Mouse (Mus musculus) midbrain, postnatal 0 days (tissue): Measurements from ENCODE around the gene Smtnl2. TPM values are rescaled to one million over a fixed set of nuclear protein-coding genes. Genes with fewer than 3 reads are reported as not detected.

Experiments
- ATAC-seq: fragments of 200-750 bp; cut with Nextera tagmentation; 2 replicates; pipeline ENCODE4 v1.8.0; 2017; ENCODE audit warnings: moderate number of reproducible peaks, mild to moderate bottlenecking, moderate TSS enrichment, moderate library complexity; ENCODE audit not compliant: low FRiP score
- DNase-seq: peaks from one replicate; pipeline ENCODE4 v3.0.0-alpha.2; 2015; ENCODE audit warnings: low spot score
- H3K27ac ChIP-seq: fragments of 300-500 bp; sonication (generic); 2 replicates; pipeline ENCODE4 v1.5.1; 2014; ENCODE audit warnings: low read depth, mild to moderate bottlenecking, low read length, mixed read lengths
- H3K27me3 ChIP-seq: fragments of 300-500 bp; sonication (generic); 2 replicates; pipeline ENCODE4 v1.6.1; 2014; ENCODE audit warnings: low read length, control low read depth, mixed read lengths; ENCODE audit not compliant: insufficient read depth
- H3K36me3 ChIP-seq: fragments of 300-500 bp; sonication (generic); 2 replicates; pipeline ENCODE4 v1.6.1; 2014; ENCODE audit warnings: low read length, control low read depth, mixed read lengths; ENCODE audit not compliant: insufficient read depth
- H3K4me1 ChIP-seq: fragments of 300-500 bp; sonication (generic); 2 replicates; pipeline ENCODE4 v1.6.1; 2014; ENCODE audit warnings: mild to moderate bottlenecking, control low read depth, antibody characterized with exemption, low read length, mixed read lengths; ENCODE audit not compliant: insufficient read depth
- H3K4me2 ChIP-seq: fragments of 300-500 bp; sonication (generic); 2 replicates; pipeline ENCODE4 v1.6.1; 2014; ENCODE audit warnings: low read depth, mild to moderate bottlenecking, low read length, mixed read lengths; ENCODE audit not compliant: poor library complexity, severe bottlenecking
- H3K4me3 ChIP-seq: fragments of 300-500 bp; sonication (generic); 2 replicates; pipeline ENCODE4 v1.5.1; 2014; ENCODE audit warnings: low read depth, mild to moderate bottlenecking, low read length, moderate library complexity
- H3K9ac ChIP-seq: fragments of 300-500 bp; sonication (generic); replicated peaks from 2 replicates; pipeline ENCODE4 v1.6.1; 2014; ENCODE audit warnings: mild to moderate bottlenecking, low read length, moderate library complexity, mixed read lengths; ENCODE audit not compliant: poor library complexity, severe bottlenecking
- H3K9me3 ChIP-seq: fragments of 300-500 bp; sonication (generic); 2 replicates; pipeline ENCODE4 v1.6.1; 2016; ENCODE audit warnings: low read length, control low read depth
- CTCF ChIP-seq: IDR thresholded peaks from 2 replicates; pipeline ENCODE4 v1.5.1; 2016; ENCODE audit warnings: antibody characterized with exemption, mild to moderate bottlenecking
- WGBS: fragments of 180-500 bp; shearing (Covaris S2); extraction: QIAGEN DNeasy Blood & Tissue Kit; methylation state at CpG from one replicate; pipeline ENCODE4 v1.1.7; 2014; 5-methylcytosine and 5-hydroxymethylcytosine counted together
- polyA plus RNA-seq: library from polyadenylated mRNA; unstranded; fragments of >200 nt; fragmentation: Nextera tagmentation; extraction: Ambion mirVana; gene quantifications from 2 replicates; pipeline ENCODE4 v1.2.1, GENCODE M21; 2015
- total RNA-seq: library from RNA; depleted of rRNA; stranded (reverse); fragments of >200 nt; gene quantifications from 2 replicates; pipeline ENCODE4 v1.2.3, GENCODE M21; 2014

Smtnl2 gene
- total and polyA plus RNA-seq, 2 experiments from 2014 or later, result 13.3 to 18.6 TPM

DNA sequence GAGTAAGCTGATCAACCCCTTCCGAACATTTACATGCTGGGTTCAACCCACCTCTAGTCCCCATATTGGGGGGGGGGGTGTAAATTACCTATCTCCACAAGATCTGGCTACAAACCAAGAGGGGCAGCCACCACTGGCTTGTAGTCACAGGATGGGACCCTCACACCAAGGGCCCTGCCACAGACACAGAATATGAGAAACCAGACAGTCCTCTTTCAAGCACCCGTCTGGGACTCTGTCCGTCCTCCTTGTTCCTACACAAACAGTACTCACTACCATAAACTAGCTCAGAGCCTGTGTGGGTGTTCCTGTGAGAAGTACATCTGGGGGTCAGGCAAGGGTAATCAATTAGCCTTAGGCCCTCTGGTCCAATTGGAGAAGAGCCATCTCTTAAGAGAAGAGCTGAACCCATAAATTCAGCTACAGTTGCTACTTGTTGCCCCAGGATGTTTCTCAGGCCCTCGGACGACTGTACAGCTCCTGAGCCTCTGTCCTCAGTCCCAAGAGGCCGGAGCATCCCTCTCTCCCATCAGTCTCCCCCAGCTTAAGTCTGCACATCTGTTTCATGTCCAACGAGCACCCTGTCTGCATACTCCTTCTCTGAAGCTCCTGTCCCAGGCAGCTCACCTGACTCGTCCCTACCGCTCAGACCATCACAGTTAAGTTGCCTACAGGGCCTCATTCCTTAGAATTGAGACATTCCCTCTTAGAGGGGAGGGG, 2.9 kb downstream of the Smtnl2 start:
- Histone ChIP-seq H3K4me1 (peaks cover 3% of the 10 kb centered on the region; the same call in 1 of the 2 replicates), H3K36me3 (no peaks in the 10 kb centered on the region), H3K27me3 (no peaks in the 10 kb centered on the region; the same call in none of the 2 replicates), H3K9me3 (no peaks in the 10 kb centered on the region), H3K4me2 (no peak overlapping the region), H3K4me3 (no peak overlapping the region), H3K27ac (no peak overlapping the region), H3K9ac (no peak overlapping the region)
- ATAC-seq, result no peak
- DNase-seq, result no peak
- no peak for TF ChIP-seq CTCF
- 64% methylated on average over 9 of the region's 9 CpGs for WGBS

DNA sequence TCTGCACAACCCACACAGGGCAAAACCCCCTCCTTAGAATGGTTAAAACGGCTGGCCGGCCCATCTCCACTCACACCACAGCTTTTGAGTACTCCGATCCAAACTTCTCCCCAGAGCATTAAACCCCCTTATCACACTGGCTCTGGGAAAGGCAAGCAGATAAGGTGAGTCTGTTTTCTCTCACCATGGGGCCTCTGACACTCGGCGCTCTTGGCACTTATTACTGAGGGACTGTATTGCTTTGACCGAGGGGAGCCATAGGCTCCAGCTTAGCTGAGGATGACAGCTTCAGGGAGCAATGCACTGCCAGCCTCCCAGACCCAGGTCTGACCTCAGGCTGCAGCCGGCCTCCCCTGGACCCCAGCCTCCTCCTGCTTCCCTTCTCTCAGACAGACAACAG, 3.9 kb downstream of the Smtnl2 start:
- Histone ChIP-seq H3K9me3 (no peaks in the 10 kb centered on the region), H3K9ac (no peak overlapping the region), H3K4me3 (no peak overlapping the region), H3K27ac (no peak overlapping the region), H3K4me2 (no peak overlapping the region), H3K27me3 (no peaks in the 10 kb centered on the region; the same call in none of the 2 replicates), H3K36me3 (no peaks in the 10 kb centered on the region), H3K4me1 (peaks cover 3% of the 10 kb centered on the region; the same call in 1 of the 2 replicates)
- TF ChIP-seq CTCF, result no peak
- DNase-seq (no peak), ATAC-seq (no peak)
- WGBS, result 32% methylated on average over 7 of the region's 7 CpGs

GRCm38 (mm10) chr11:72407081-72407480, 4.4 kb downstream of the Smtnl2 start:
- TF ChIP-seq CTCF, result no peak
- Histone ChIP-seq H3K4me3 (no peak overlapping the region), H3K4me1 (peaks cover 3% of the 10 kb centered on the region; the same call in 1 of the 2 replicates), H3K27ac (no peak overlapping the region), H3K27me3 (no peaks in the 10 kb centered on the region; the same call in 1 of the 2 replicates), H3K9ac (no peak overlapping the region), H3K4me2 (no peak overlapping the region), H3K9me3 (no peaks in the 10 kb centered on the region), H3K36me3 (no peaks in the 10 kb centered on the region)
- DNase-seq (no peak), ATAC-seq (no peak)
- WGBS, result 24% methylated on average over 3 of the region's 3 CpGs

GRCm38 (mm10) chr11:72406079-72406675, 5.3 kb downstream of the Smtnl2 start:
- H3K4me2 ChIP-seq, result no peak overlapping the region
- H3K36me3 ChIP-seq, result no peaks in the 10 kb centered on the region
- no peak overlapping the region for H3K9ac ChIP-seq
- no peak for ATAC-seq
- no peaks in the 10 kb centered on the region; the same call in 1 of the 2 replicates for H3K27me3 ChIP-seq
- no peak overlapping the region for H3K27ac ChIP-seq
- TF ChIP-seq CTCF, result no peak
- no peaks in the 10 kb centered on the region for H3K9me3 ChIP-seq
- WGBS, result 68% methylated on average over 8 of the region's 8 CpGs
- DNase-seq, result no peak
- no peaks in the 10 kb centered on the region for H3K4me1 ChIP-seq
- no peak overlapping the region for H3K4me3 ChIP-seq

DNA sequence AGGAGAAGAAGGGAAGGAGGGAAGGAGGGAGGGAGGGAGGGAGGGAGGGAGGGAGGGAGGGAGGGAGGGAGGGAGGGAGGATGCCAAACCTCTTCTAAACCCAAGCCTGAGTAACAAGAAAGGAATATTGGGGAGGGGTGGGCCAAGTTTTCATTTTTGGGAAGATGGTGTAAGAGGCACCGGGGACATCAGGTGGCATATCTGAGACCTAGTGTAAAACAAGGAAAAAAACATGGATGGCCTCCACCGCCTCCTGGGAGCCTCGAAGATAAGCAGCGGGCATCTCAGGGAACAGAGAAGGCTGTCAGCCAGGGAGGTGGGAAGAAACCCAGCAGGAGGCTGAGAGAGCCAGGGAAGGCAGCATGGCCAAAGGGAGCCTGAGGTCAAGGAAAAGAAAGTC, 6.0 kb downstream of the Smtnl2 start:
- Histone ChIP-seq H3K36me3 (no peaks in the 10 kb centered on the region), H3K4me3 (no peak overlapping the region), H3K4me2 (no peak overlapping the region), H3K27me3 (no peaks in the 10 kb centered on the region; the same call in 1 of the 2 replicates), H3K9me3 (no peaks in the 10 kb centered on the region), H3K4me1 (no peaks in the 10 kb centered on the region), H3K9ac (no peak overlapping the region), H3K27ac (no peak overlapping the region)
- no peak for TF ChIP-seq CTCF
- 67% methylated on average over 4 of the region's 4 CpGs for WGBS
- no peak for DNase-seq
- ATAC-seq, result no peak

GRCm38 (mm10) chr11:72402969-72403368, 8.5 kb downstream of the Smtnl2 start:
- DNase-seq, result no peak
- Histone ChIP-seq H3K4me1 (no peaks in the 10 kb centered on the region), H3K9ac (no peak overlapping the region), H3K9me3 (no peaks in the 10 kb centered on the region), H3K36me3 (0 out of 2 replicates have a peak, but pooled peaks cover 7% of the 10 kb centered on the region), H3K4me2 (no peak overlapping the region), H3K4me3 (no peak overlapping the region), H3K27me3 (no peaks in the 10 kb centered on the region), H3K27ac (no peak overlapping the region)
- no peak for TF ChIP-seq CTCF
- no peak for ATAC-seq
- WGBS, result 93% methylated on average over 12 of the region's 12 CpGs
